Mouse (Mus musculus): ENCODE data around the gene Rasgef1b. TPM values are rescaled to one million over a fixed set of nuclear protein-coding genes. Genes with fewer than 3 reads are reported as not detected.
"Not testable (repeated sequence)": the region's sequence is repeated elsewhere in the genome, so short reads cannot be mapped to it uniquely, and the experiment has no call there.

Rasgef1b gene
- total and polyA plus RNA-seq, 2 experiments, result 4.0 to 20.4 TPM

- Histone ChIP-seq H3K27me3 (ENCODE audit: control insufficient read depth, insufficient read depth, low read length) (no peaks in the 10 kb centered on the region), H3K27ac (replicated peaks; ENCODE audit: insufficient read depth, low read depth, low read length) (no peak overlapping the region), H3K9ac (ENCODE audit: low read depth, low read length) (no peak overlapping the region), H3K4me3 (ENCODE audit: insufficient read depth, low read depth, low read length) (no peak overlapping the region), H3K79me2 (ENCODE audit: control insufficient read depth, insufficient read depth, low read length) (no peaks in the 10 kb centered on the region), H3K4me1 (ENCODE audit: control insufficient read depth, insufficient read depth, low read length) (no peaks in the 10 kb centered on the region), H3K36me3 (ENCODE audit: control insufficient read depth, insufficient read depth, low read length) (peaks cover 78% of the 10 kb centered on the region)
- no peak for DNase-seq (ENCODE audit: extremely low read depth, low read depth, low spot score)
- no peak for TF ChIP-seq CTCF (IDR thresholded peaks at IDR 0.05; ENCODE audit: low read depth, low read length)
- WGBS, result 93% methylated on average over 4 of the region's 4 CpGs
Observed at GRCm38 (mm10) chr5:99227361-99227760, 501.5 kb downstream of the Rasgef1b start.

GRCm38 (mm10) chr5:99224571-99225011 lies 504.3 kb downstream of the Rasgef1b start:
- H3K4me3 ChIP-seq (ENCODE audit: insufficient read depth, low read depth, low read length), result no peak overlapping the region
- no peaks in the 10 kb centered on the region for H3K4me1 ChIP-seq (ENCODE audit: control insufficient read depth, insufficient read depth, low read length)
- 88% methylated on average over 5 of the region's 5 CpGs for WGBS
- H3K27ac ChIP-seq (replicated peaks; ENCODE audit: insufficient read depth, low read depth, low read length), result no peak overlapping the region
- TF ChIP-seq POLR2A (IDR thresholded peaks at IDR 0.05; ENCODE audit: extremely low read depth, insufficient read depth, low read length), result no peak
- TF ChIP-seq CTCF (IDR thresholded peaks at IDR 0.05; ENCODE audit: low read depth, low read length), result no peak
- H3K9ac ChIP-seq (ENCODE audit: low read depth, low read length), result no peak overlapping the region
- DNase-seq (ENCODE audit: extremely low read depth, low read depth, low spot score), result no peak
- peaks cover 78% of the 10 kb centered on the region for H3K36me3 ChIP-seq (ENCODE audit: control insufficient read depth, insufficient read depth, low read length)
- no peaks in the 10 kb centered on the region for H3K27me3 ChIP-seq (ENCODE audit: control insufficient read depth, insufficient read depth, low read length)
- no peaks in the 10 kb centered on the region for H3K79me2 ChIP-seq (ENCODE audit: control insufficient read depth, insufficient read depth, low read length)

GRCm38 (mm10) chr5:99223869-99224498 lies 504.9 kb downstream of the Rasgef1b start:
- Histone ChIP-seq H3K79me2 (ENCODE audit: control insufficient read depth, insufficient read depth, low read length) (no peaks in the 10 kb centered on the region), H3K4me1 (ENCODE audit: control insufficient read depth, insufficient read depth, low read length) (no peaks in the 10 kb centered on the region), H3K4me3 (ENCODE audit: insufficient read depth, low read depth, low read length) (no peak overlapping the region), H3K9ac (ENCODE audit: low read depth, low read length) (no peak overlapping the region), H3K27ac (replicated peaks; ENCODE audit: insufficient read depth, low read depth, low read length) (no peak overlapping the region), H3K27me3 (ENCODE audit: control insufficient read depth, insufficient read depth, low read length) (no peaks in the 10 kb centered on the region), H3K36me3 (ENCODE audit: control insufficient read depth, insufficient read depth, low read length) (peaks cover 76% of the 10 kb centered on the region)
- DNase-seq (ENCODE audit: extremely low read depth, low read depth, low spot score), result no peak
- TF ChIP-seq CTCF (IDR thresholded peaks at IDR 0.05; ENCODE audit: low read depth, low read length), result no peak
- TF ChIP-seq POLR2A (IDR thresholded peaks at IDR 0.05; ENCODE audit: extremely low read depth, insufficient read depth, low read length), result no peak
- 82% methylated on average over 15 of the region's 15 CpGs for WGBS

GRCm38 (mm10) chr5:99218385-99218784 lies 510.5 kb downstream of the Rasgef1b start:
- H3K4me3 ChIP-seq (ENCODE audit: insufficient read depth, low read depth, low read length), result no peak overlapping the region
- peaks cover 50% of the 10 kb centered on the region for H3K36me3 ChIP-seq (ENCODE audit: control insufficient read depth, insufficient read depth, low read length)
- no peaks in the 10 kb centered on the region for H3K79me2 ChIP-seq (ENCODE audit: control insufficient read depth, insufficient read depth, low read length)
- WGBS, result 83% methylated on average over 5 of the region's 5 CpGs
- no peaks in the 10 kb centered on the region for H3K4me1 ChIP-seq (ENCODE audit: control insufficient read depth, insufficient read depth, low read length)
- no peak for DNase-seq (ENCODE audit: extremely low read depth, low read depth, low spot score)
- H3K9ac ChIP-seq (ENCODE audit: low read depth, low read length), result no peak overlapping the region
- no peaks in the 10 kb centered on the region for H3K27me3 ChIP-seq (ENCODE audit: control insufficient read depth, insufficient read depth, low read length)
- H3K27ac ChIP-seq (replicated peaks; ENCODE audit: insufficient read depth, low read depth, low read length), result no peak overlapping the region
- TF ChIP-seq POLR2A (IDR thresholded peaks at IDR 0.05; ENCODE audit: extremely low read depth, insufficient read depth, low read length), result no peak
- TF ChIP-seq CTCF (IDR thresholded peaks at IDR 0.05; ENCODE audit: low read depth, low read length), result no peak

- H3K79me2 ChIP-seq (ENCODE audit: control insufficient read depth, insufficient read depth, low read length); H3K27ac ChIP-seq (replicated peaks; ENCODE audit: insufficient read depth, low read depth, low read length); H3K4me1 ChIP-seq (ENCODE audit: control insufficient read depth, insufficient read depth, low read length); H3K9ac ChIP-seq (ENCODE audit: low read depth, low read length); H3K27me3 ChIP-seq (ENCODE audit: control insufficient read depth, insufficient read depth, low read length); H3K4me3 ChIP-seq (ENCODE audit: insufficient read depth, low read depth, low read length); DNase-seq (ENCODE audit: extremely low read depth, low read depth, low spot score): not testable (repeated sequence)
- 97% methylated on average over 1 of the region's 1 CpGs for WGBS
- H3K36me3 ChIP-seq (ENCODE audit: control insufficient read depth, insufficient read depth, low read length), result peaks cover 34% of the 10 kb centered on the region
Observed at GRCm38 (mm10) chr5:99216588-99217152, 512.2 kb downstream of the Rasgef1b start.

Data from liver, adult 2 months (tissue).